Mouse (Mus musculus) thymus, postnatal 0 days (tissue): ENCODE measurements around the gene Asic2. TPM values are rescaled to one million over a fixed set of nuclear protein-coding genes. Genes with fewer than 3 reads are reported as not detected.

Experiments used
- DNase-seq: peaks from one replicate; pipeline ENCODE4 v3.0.0-alpha.2; 2015; ENCODE audit warnings: low spot score
- polyA plus RNA-seq: library from polyadenylated mRNA; unstranded; fragments of >200 nt; fragmentation: Nextera tagmentation; extraction: Ambion mirVana; gene quantifications from 2 replicates; pipeline ENCODE4 v1.2.1, GENCODE M21; 2015

Asic2 gene
- polyA plus RNA-seq, 1 experiment from 2014 or later: not detected

GRCm38 (mm10) chr11:81750016-81750415 lies 218.2 kb downstream of the Asic2 start:
- DNase-seq: no peak

- no peak for DNase-seq
Observed at GRCm38 (mm10) chr11:81738995-81739394, 229.3 kb downstream of the Asic2 start.

- DNase-seq: no peak
Observed at GRCm38 (mm10) chr11:81737777-81738176, 230.5 kb downstream of the Asic2 start.

- DNase-seq: no peak
Observed at GRCm38 (mm10) chr11:81722071-81722470, 246.2 kb downstream of the Asic2 start.

GRCm38 (mm10) chr11:81714801-81715200 lies 253.5 kb downstream of the Asic2 start:
- DNase-seq: no peak

- no peak for DNase-seq
Observed at GRCm38 (mm10) chr11:81706996-81707395, 261.3 kb downstream of the Asic2 start.

GRCm38 (mm10) chr11:81698008-81698407 lies 270.2 kb downstream of the Asic2 start:
- DNase-seq: no peak

- no peak for DNase-seq
Observed at GRCm38 (mm10) chr11:81695501-81695900, 272.8 kb downstream of the Asic2 start.

GRCm38 (mm10) chr11:81680511-81680910 lies 287.7 kb downstream of the Asic2 start:
- DNase-seq: no peak

- DNase-seq: no peak
Observed at GRCm38 (mm10) chr11:81671724-81672123, 296.5 kb downstream of the Asic2 start.

GRCm38 (mm10) chr11:81670436-81670835 lies 297.8 kb downstream of the Asic2 start:
- no peak for DNase-seq

- DNase-seq: no peak
Observed at GRCm38 (mm10) chr11:81658850-81659249, 309.4 kb downstream of the Asic2 start.

GRCm38 (mm10) chr11:81657121-81657520 lies 311.1 kb downstream of the Asic2 start:
- no peak for DNase-seq

GRCm38 (mm10) chr11:81647828-81648227 lies 320.4 kb downstream of the Asic2 start:
- DNase-seq: no peak

- DNase-seq: no peak
Observed at GRCm38 (mm10) chr11:81645549-81645948, 322.7 kb downstream of the Asic2 start.

GRCm38 (mm10) chr11:81636356-81636755 lies 331.9 kb downstream of the Asic2 start:
- no peak for DNase-seq

- peak; percentile 39 for DNase-seq
Observed at GRCm38 (mm10) chr11:81634360-81635350, 333.6 kb downstream of the Asic2 start.

- DNase-seq: no peak
Observed at GRCm38 (mm10) chr11:81625199-81625598, 343.1 kb downstream of the Asic2 start.

GRCm38 (mm10) chr11:81620516-81620915 lies 347.7 kb downstream of the Asic2 start:
- DNase-seq: no peak

GRCm38 (mm10) chr11:81616437-81616836 lies 351.8 kb downstream of the Asic2 start:
- DNase-seq: no peak

GRCm38 (mm10) chr11:81613869-81614620 lies 354.2 kb downstream of the Asic2 start:
- no peak for DNase-seq
